Mouse (Mus musculus): ENCODE measurements at regions not wholly inside any gene's neighbourhood (a gene's known extent, or its start where the extent isn't known, plus 50 kb on each side); places are given as distances from the start of the nearest gene placed in this dataset.

DNA sequence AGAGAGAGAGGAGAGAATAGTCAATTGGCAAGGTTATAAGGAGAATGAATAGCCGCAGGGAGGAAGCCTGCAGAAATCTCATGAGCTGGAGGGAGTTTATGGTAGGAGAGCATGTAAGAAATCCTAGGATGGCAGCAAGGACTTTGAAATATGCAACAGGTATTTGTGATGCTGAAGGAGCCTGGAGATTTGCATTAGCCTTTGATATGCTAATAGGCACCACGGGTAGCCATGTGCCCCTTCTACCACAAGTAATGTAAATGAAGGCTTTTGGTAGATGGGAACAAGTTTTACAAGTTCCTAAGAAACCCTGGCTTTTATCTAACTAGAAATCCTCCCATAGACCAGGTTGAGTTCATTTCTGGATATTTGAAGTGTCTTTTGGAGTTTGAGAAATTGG, 871.2 kb downstream of the Defb40 start:
- no peak for TF ChIP-seq POLR2A (IDR thresholded peaks at IDR 0.05; ENCODE audit: insufficient read depth, low read depth, low read length)
- no peak for TF ChIP-seq CTCF (IDR thresholded peaks at IDR 0.05; ENCODE audit: insufficient read depth, low read depth, low read length)
